Mouse (Mus musculus) liver, embryonic 13.5 days (tissue): Measurements from ENCODE around the gene Fbln2. TPM values are rescaled to one million over a fixed set of nuclear protein-coding genes. Genes with fewer than 3 reads are reported as not detected.

Experiments
- ATAC-seq: fragments of 200-750 bp; cut with Nextera tagmentation; 2 replicates; pipeline ENCODE4 v1.8.0; 2017; ENCODE audit warnings: low read depth, mild to moderate bottlenecking, moderate number of reproducible peaks, moderate library complexity
- DNase-seq: peaks from one replicate; pipeline ENCODE4 v3.0.0; 2022
- H3K27ac ChIP-seq: fragments of 300-500 bp; sonication (generic); 2 replicates; pipeline ENCODE4 v1.5.1; 2015; ENCODE audit warnings: moderate library complexity, mild to moderate bottlenecking, inconsistent platforms
- H3K27me3 ChIP-seq: fragments of 300-500 bp; sonication (generic); 2 replicates; pipeline ENCODE4 v1.6.1; 2015; ENCODE audit warnings: mild to moderate bottlenecking, inconsistent platforms
- H3K36me3 ChIP-seq: fragments of 300-500 bp; sonication (generic); 2 replicates; pipeline ENCODE4 v1.6.1; 2015; ENCODE audit warnings: mild to moderate bottlenecking, inconsistent platforms
- H3K4me1 ChIP-seq: fragments of 300-500 bp; sonication (generic); replicated peaks from 2 replicates; pipeline ENCODE4 v1.6.1; 2015; ENCODE audit warnings: inconsistent platforms
- H3K4me2 ChIP-seq: fragments of 300-500 bp; sonication (generic); 2 replicates; pipeline ENCODE4 v1.6.1; 2015; ENCODE audit warnings: inconsistent platforms, mild to moderate bottlenecking, moderate library complexity
- H3K4me3 ChIP-seq: fragments of 300-500 bp; sonication (generic); replicated peaks from 2 replicates; pipeline ENCODE4 v1.5.1; 2015; ENCODE audit warnings: mild to moderate bottlenecking, inconsistent platforms
- H3K9ac ChIP-seq: fragments of 300-500 bp; sonication (generic); 2 replicates; pipeline ENCODE4 v1.6.1; 2015; ENCODE audit warnings: mild to moderate bottlenecking, inconsistent platforms
- H3K9me3 ChIP-seq: fragments of 300-500 bp; sonication (generic); replicated peaks from 2 replicates; pipeline ENCODE4 v1.6.1; 2016; ENCODE audit warnings: inconsistent platforms
- WGBS: fragments of 180-500 bp; shearing (Covaris S2); methylation state at CpG from one replicate; pipeline ENCODE4 v1.1.7; 2015; ENCODE audit not compliant: insufficient replicate concordance; 5-methylcytosine and 5-hydroxymethylcytosine counted together
- polyA plus RNA-seq: library from polyadenylated mRNA; unstranded; fragments of >200 nt; fragmentation: Nextera tagmentation; extraction: Ambion mirVana; gene quantifications from 2 replicates; pipeline ENCODE4 v1.2.1, GENCODE M21; 2015

Fbln2 gene
- polyA plus RNA-seq, 1 experiment from 2014 or later, result 8.7 TPM

GRCm38 (mm10) chr6:91288961-91289360, 76.7 kb downstream of the Fbln2 start:
- Histone ChIP-seq H3K4me1 (peaks cover 4% of the 10 kb centered on the region; the same call in 1 of the 2 replicates), H3K9me3 (no peaks in the 10 kb centered on the region), H3K4me2 (no peak overlapping the region), H3K4me3 (no peak overlapping the region), H3K27me3 (peaks cover 68% of the 10 kb centered on the region), H3K36me3 (no peaks in the 10 kb centered on the region), H3K27ac (no peak overlapping the region), H3K9ac (no peak overlapping the region)
- ATAC-seq, result no peak
- 11% methylated on average over 1 of the region's 1 CpGs for WGBS
- DNase-seq, result no peak

GRCm38 (mm10) chr6:91290937-91291336, 78.7 kb downstream of the Fbln2 start:
- Histone ChIP-seq H3K27me3 (peaks cover 48% of the 10 kb centered on the region), H3K4me3 (no peak overlapping the region)
- 58% methylated on average over 10 of the region's 10 CpGs for WGBS

DNA sequence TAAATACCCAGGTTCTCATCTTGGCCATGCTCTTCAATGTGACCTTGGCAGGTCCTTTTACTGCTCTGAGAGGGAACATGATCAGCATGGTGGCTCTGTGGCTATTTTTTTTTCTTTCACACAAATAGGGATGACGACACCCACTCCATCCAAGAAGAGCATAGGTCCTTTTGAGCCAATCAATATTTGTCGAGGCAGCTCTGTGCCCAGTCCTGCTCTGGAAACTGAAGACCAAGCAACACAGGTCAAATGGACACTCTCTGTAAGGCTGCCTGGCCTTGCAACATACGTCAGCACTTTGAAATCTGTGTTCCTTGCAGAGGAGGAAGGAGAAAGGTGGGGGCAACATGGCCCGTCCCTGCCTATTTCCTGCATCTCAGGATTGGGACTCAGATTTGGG, 83.2 kb downstream of the Fbln2 start:
- peaks cover 5% of the 10 kb centered on the region; the same call in 1 of the 2 replicates for H3K27me3 ChIP-seq
- no peak overlapping the region for H3K4me2 ChIP-seq
- no peaks in the 10 kb centered on the region for H3K36me3 ChIP-seq
- ATAC-seq, result no peak
- 47% methylated on average over 4 of the region's 4 CpGs for WGBS
- H3K4me3 ChIP-seq, result no peak overlapping the region
- H3K4me1 ChIP-seq, result no peaks in the 10 kb centered on the region
- DNase-seq, result no peak
- no peak overlapping the region for H3K27ac ChIP-seq
- no peaks in the 10 kb centered on the region for H3K9me3 ChIP-seq
- H3K9ac ChIP-seq, result no peak overlapping the region

More at GRCm38 (mm10) chr6:91290937-91291336, 78.7 kb downstream of the Fbln2 start:
- H3K4me2 ChIP-seq, result no peak overlapping the region
- no peak overlapping the region for H3K9ac ChIP-seq
- H3K36me3 ChIP-seq, result no peaks in the 10 kb centered on the region
- H3K4me1 ChIP-seq, result no peaks in the 10 kb centered on the region
- H3K9me3 ChIP-seq, result no peaks in the 10 kb centered on the region
- no peak overlapping the region for H3K27ac ChIP-seq
- DNase-seq (no peak), ATAC-seq (no peak)

GRCm38 (mm10) chr6:91298828-91299227, 86.6 kb downstream of the Fbln2 start:
- Histone ChIP-seq H3K27ac (no peak overlapping the region), H3K4me3 (no peak overlapping the region), H3K9ac (no peak overlapping the region), H3K4me1 (no peaks in the 10 kb centered on the region), H3K27me3 (peaks cover 6% of the 10 kb centered on the region; the same call in 1 of the 2 replicates), H3K9me3 (no peaks in the 10 kb centered on the region), H3K36me3 (no peaks in the 10 kb centered on the region), H3K4me2 (no peak overlapping the region)
- no peak for DNase-seq
- no peak for ATAC-seq
- 32% methylated on average over 6 of the region's 6 CpGs for WGBS

GRCm38 (mm10) chr6:91300079-91300478, 87.8 kb downstream of the Fbln2 start:
- peaks cover 6% of the 10 kb centered on the region; the same call in 1 of the 2 replicates for H3K27me3 ChIP-seq
- no peak overlapping the region for H3K27ac ChIP-seq
- no peak overlapping the region for H3K9ac ChIP-seq
- WGBS, result 56% methylated on average over 3 of the region's 3 CpGs
- no peak for DNase-seq
- H3K4me3 ChIP-seq, result no peak overlapping the region
- no peaks in the 10 kb centered on the region for H3K9me3 ChIP-seq
- no peaks in the 10 kb centered on the region for H3K4me1 ChIP-seq
- no peak overlapping the region for H3K4me2 ChIP-seq
- H3K36me3 ChIP-seq, result no peaks in the 10 kb centered on the region
- no peak for ATAC-seq

DNA sequence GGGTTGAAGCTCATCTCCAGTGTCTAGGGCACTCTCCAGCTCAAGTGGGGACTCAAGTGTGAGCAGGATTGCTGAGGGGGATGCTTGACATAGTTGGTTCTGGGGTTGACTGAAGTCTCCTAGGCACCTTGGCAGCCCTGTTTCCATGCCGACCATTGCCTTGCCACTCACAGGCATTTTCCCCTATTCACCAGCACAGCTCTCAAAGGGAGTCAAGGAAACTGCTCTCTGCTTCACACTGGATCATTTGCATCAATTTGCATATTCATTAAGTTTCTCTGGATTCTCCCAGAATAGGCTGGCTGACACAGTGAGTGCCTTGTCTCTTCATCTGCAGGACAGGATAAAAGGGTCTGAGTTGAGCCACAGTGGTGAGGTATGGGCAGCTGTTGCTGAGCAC, 89.6 kb downstream of the Fbln2 start:
- ATAC-seq (no peak), DNase-seq (no peak)
- Histone ChIP-seq H3K9me3 (no peaks in the 10 kb centered on the region), H3K4me2 (no peak overlapping the region), H3K27me3 (peaks cover 6% of the 10 kb centered on the region; the same call in 1 of the 2 replicates), H3K9ac (no peak overlapping the region), H3K4me3 (no peak overlapping the region), H3K36me3 (no peaks in the 10 kb centered on the region), H3K4me1 (no peaks in the 10 kb centered on the region), H3K27ac (no peak overlapping the region)
- 30% methylated on average over 1 of the region's 1 CpGs for WGBS

DNA sequence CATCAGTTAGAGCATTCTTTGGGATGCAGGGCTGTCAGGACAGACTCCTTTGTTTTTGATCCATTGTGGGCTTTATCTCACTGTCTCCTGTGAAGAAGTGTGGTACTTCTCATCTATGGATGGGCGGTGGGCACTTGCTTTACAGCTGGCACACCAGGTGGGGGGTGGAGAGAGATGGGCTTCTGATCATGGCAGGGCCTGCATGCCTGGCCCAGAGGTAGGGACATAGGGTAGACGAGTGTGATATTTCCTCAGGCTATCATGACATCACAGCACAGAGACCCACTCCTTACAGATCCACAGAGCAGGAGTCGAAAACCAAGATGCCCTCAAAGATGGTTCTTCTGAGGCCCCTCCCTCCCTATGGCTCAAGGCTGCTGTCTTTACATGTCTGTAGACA, 90.1 kb downstream of the Fbln2 start:
- no peak overlapping the region for H3K9ac ChIP-seq
- no peak for DNase-seq
- no peaks in the 10 kb centered on the region for H3K36me3 ChIP-seq
- H3K4me3 ChIP-seq, result no peak overlapping the region
- no peaks in the 10 kb centered on the region for H3K4me1 ChIP-seq
- ATAC-seq, result no peak
- no peak overlapping the region for H3K27ac ChIP-seq
- 68% methylated on average over 3 of the region's 3 CpGs for WGBS
- H3K9me3 ChIP-seq, result no peaks in the 10 kb centered on the region
- H3K27me3 ChIP-seq, result peaks cover 6% of the 10 kb centered on the region; the same call in 1 of the 2 replicates
- no peak overlapping the region for H3K4me2 ChIP-seq

DNA sequence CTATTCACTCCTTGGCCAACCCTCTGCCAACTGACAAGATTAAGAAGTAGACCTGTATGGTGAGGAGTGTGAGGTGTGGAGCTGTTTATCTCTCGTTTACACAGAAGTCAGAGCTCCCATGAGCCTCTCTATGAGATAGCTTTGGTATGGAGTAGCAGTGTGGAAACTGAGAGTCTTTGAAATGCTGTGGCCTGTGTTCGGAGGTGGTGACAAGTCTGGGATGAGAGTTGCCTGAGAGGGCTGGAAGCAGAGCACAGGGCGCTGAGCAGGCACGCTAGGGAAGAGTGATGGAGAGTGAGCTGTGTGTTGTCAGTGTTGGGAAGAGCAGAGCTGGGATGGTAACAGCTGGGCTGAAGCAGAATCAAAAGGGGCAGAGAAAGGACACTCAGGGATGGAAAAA, 91.9 kb downstream of the Fbln2 start:
- no peaks in the 10 kb centered on the region for H3K9me3 ChIP-seq
- no peaks in the 10 kb centered on the region for H3K4me1 ChIP-seq
- H3K9ac ChIP-seq, result no peak overlapping the region
- H3K4me3 ChIP-seq, result no peak overlapping the region
- 47% methylated on average over 4 of the region's 4 CpGs for WGBS
- H3K27me3 ChIP-seq, result peaks cover 6% of the 10 kb centered on the region; the same call in 1 of the 2 replicates
- no peaks in the 10 kb centered on the region for H3K36me3 ChIP-seq
- H3K27ac ChIP-seq, result no peak overlapping the region
- no peak overlapping the region for H3K4me2 ChIP-seq
- DNase-seq (no peak), ATAC-seq (no peak)

GRCm38 (mm10) chr6:91307972-91308371, 95.7 kb downstream of the Fbln2 start:
- Histone ChIP-seq H3K4me3 (no peak overlapping the region), H3K27ac (no peak overlapping the region), H3K4me2 (no peak overlapping the region), H3K27me3 (no peaks in the 10 kb centered on the region), H3K9me3 (no peaks in the 10 kb centered on the region), H3K36me3 (no peaks in the 10 kb centered on the region), H3K9ac (no peak overlapping the region), H3K4me1 (no peaks in the 10 kb centered on the region)
- DNase-seq, result no peak
- no peak for ATAC-seq
- 50% methylated on average over 1 of the region's 1 CpGs for WGBS

DNA sequence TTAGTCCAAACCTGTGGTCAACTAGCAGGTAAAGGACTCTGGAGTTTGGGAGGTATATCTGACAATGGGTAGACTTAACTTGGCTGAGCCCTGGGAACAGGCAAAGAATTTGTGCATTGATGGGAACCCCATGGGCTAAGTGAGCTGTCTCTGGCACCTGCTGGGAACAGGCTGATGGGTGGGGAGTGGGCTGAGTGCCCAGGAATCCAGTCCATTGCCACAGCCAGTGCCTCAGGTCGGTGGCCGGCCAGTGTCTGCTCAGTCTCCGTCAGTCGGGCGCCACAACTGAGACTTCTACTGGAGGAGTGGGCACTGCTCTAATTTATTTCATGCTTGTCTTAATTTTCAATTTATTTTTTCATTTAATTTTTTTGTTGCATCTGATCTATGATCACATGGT, 98.9 kb downstream of the Fbln2 start:
- H3K4me1 ChIP-seq, result no peaks in the 10 kb centered on the region
- DNase-seq (no peak), ATAC-seq (no peak)
- H3K27me3 ChIP-seq, result no peaks in the 10 kb centered on the region
- H3K9me3 ChIP-seq, result no peaks in the 10 kb centered on the region
- H3K27ac ChIP-seq, result no peak overlapping the region
- H3K4me3 ChIP-seq, result no peak overlapping the region
- no peaks in the 10 kb centered on the region for H3K36me3 ChIP-seq
- H3K9ac ChIP-seq, result no peak overlapping the region
- no peak overlapping the region for H3K4me2 ChIP-seq
- WGBS, result 75% methylated on average over 5 of the region's 5 CpGs

DNA sequence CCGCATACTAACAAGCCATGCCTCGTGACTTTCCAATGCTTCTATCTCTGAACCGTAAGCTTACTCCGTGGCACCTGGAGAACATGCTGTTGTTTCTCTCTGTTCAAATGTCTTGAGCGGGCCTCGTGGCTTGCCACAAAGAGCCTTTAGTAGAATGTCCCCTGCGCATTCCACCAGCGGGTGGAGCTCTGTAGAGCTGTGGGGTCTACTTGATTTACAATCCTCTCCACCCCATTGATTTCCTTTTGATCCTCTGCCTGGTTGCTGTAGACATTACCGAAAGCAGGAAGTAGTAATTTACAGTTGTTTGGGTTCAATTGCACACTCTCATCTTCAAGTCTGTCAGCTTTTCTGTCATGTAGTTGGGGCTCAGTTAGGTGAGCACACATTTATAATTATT, 100.2 kb downstream of the Fbln2 start:
- Histone ChIP-seq H3K4me2 (no peak overlapping the region), H3K9ac (no peak overlapping the region), H3K4me3 (no peak overlapping the region), H3K9me3 (no peaks in the 10 kb centered on the region), H3K27me3 (no peaks in the 10 kb centered on the region), H3K36me3 (no peaks in the 10 kb centered on the region), H3K4me1 (no peaks in the 10 kb centered on the region), H3K27ac (no peak overlapping the region)
- no peak for DNase-seq
- WGBS, result 53% methylated on average over 9 of the region's 9 CpGs
- no peak for ATAC-seq
